Mouse (Mus musculus) neural tube, embryonic 14.5 days (tissue): ENCODE measurements around the gene Smtn. TPM values are rescaled to one million over a fixed set of nuclear protein-coding genes. Genes with fewer than 3 reads are reported as not detected.

ENCODE experiments used
- ATAC-seq: fragments of 200-750 bp; cut with Nextera tagmentation; 2 replicates; pipeline ENCODE4 v1.8.0; 2017; ENCODE audit warnings: low read depth, mild to moderate bottlenecking, moderate TSS enrichment, moderate library complexity
- H3K27ac ChIP-seq: fragments of 300-500 bp; sonication (generic); 2 replicates; pipeline ENCODE4 v1.5.1; 2014; ENCODE audit warnings: low read depth, mild to moderate bottlenecking, control low read depth, low read length, moderate library complexity, mixed read lengths
- H3K27me3 ChIP-seq: fragments of 300-500 bp; sonication (generic); 2 replicates; pipeline ENCODE4 v1.6.1; 2014; ENCODE audit warnings: low read length; ENCODE audit not compliant: control insufficient read depth, insufficient read depth
- H3K36me3 ChIP-seq: fragments of 300-500 bp; sonication (generic); 2 replicates; pipeline ENCODE4 v1.6.1; 2014; ENCODE audit warnings: low read length, mixed read lengths; ENCODE audit not compliant: control insufficient read depth, insufficient read depth
- H3K4me1 ChIP-seq: fragments of 300-500 bp; sonication (generic); 2 replicates; pipeline ENCODE4 v1.6.1; 2014; ENCODE audit warnings: low read length; ENCODE audit not compliant: control insufficient read depth, insufficient read depth
- H3K4me2 ChIP-seq: fragments of 300-500 bp; sonication (generic); 2 replicates; pipeline ENCODE4 v1.6.1; 2014; ENCODE audit warnings: mild to moderate bottlenecking, low read depth, low read length, control low read depth
- H3K4me3 ChIP-seq: fragments of 300-500 bp; sonication (generic); 2 replicates; pipeline ENCODE4 v1.5.1; 2014; ENCODE audit warnings: low read depth, low read length, control low read depth, mixed read lengths
- H3K9ac ChIP-seq: fragments of 300-500 bp; sonication (generic); replicated peaks from 2 replicates; pipeline ENCODE4 v1.6.1; 2014; ENCODE audit warnings: low read depth, mild to moderate bottlenecking, control low read depth, low read length, mixed read lengths
- H3K9me3 ChIP-seq: fragments of 300-500 bp; sonication (generic); 2 replicates; pipeline ENCODE4 v1.6.1; 2016; ENCODE audit warnings: low read length; ENCODE audit not compliant: control insufficient read depth
- WGBS: fragments of 180-500 bp; shearing (Covaris S2); extraction: QIAGEN DNeasy Blood & Tissue Kit; methylation state at CpG from one replicate; pipeline ENCODE4 v1.1.7; 2014; 5-methylcytosine and 5-hydroxymethylcytosine counted together
- polyA plus RNA-seq: library from polyadenylated mRNA; unstranded; fragments of >200 nt; fragmentation: Nextera tagmentation; extraction: Ambion mirVana; gene quantifications from 2 replicates; pipeline ENCODE4 v1.2.1, GENCODE M21; 2014

Gene Smtn
- polyA plus RNA-seq, 1 experiment from 2014 or later: 7.8 TPM

DNA sequence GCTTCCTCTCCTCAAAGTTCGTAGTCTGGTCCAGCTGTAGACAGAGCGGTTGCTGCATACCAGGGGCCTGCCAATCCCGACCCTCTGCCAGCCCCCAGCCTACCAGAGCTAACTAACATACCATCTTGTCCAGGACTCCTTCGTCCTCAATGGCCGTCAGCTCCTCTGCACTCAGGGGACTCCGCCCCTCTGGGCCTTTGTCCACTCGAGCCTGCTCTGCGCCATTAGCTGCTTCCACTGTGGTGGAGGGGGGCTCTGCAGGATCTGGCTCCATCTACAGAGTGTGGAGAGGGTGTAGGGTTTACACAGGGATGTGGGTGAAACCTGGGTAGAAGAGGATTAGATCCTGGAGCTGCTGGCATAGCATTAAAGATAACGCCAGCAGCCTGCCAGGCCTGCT, 14.2 kb downstream of the Smtn start:
- Histone ChIP-seq H3K27me3 (no peaks in the 10 kb centered on the region), H3K9ac (no peak overlapping the region), H3K4me1 (no peaks in the 10 kb centered on the region), H3K27ac (no peak overlapping the region), H3K4me3 (no peak overlapping the region), H3K9me3 (no peaks in the 10 kb centered on the region), H3K36me3 (no peaks in the 10 kb centered on the region), H3K4me2 (no peak overlapping the region)
- ATAC-seq: no peak
- WGBS: 77% methylated on average over 9 of the region's 9 CpGs

DNA sequence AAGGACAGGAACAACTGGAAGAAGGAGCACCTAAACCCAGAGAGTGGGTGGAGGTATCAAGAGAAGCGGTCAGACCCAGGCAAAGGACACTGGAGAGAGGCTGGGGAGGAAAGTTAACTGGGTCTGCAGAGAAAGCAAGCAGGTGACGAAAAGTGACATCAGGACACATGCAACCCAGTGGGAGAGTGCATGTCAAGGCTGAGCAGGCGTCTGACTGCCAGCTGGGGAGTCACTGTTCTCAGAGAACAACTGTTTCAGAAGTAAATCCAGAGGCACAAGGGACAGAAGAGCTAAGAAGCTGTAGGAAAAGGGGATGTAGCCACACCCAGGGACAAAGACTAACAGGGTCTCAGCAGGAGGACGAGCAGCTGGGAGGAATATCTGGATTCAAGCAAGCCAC, 14.9 kb downstream of the Smtn start:
- H3K27me3 ChIP-seq: no peaks in the 10 kb centered on the region
- no peak overlapping the region for H3K9ac ChIP-seq
- no peak overlapping the region for H3K27ac ChIP-seq
- no peaks in the 10 kb centered on the region for H3K4me1 ChIP-seq
- no peak overlapping the region for H3K4me2 ChIP-seq
- WGBS: 84% methylated on average over 4 of the region's 4 CpGs
- H3K4me3 ChIP-seq: no peak overlapping the region
- H3K36me3 ChIP-seq: no peaks in the 10 kb centered on the region
- no peaks in the 10 kb centered on the region for H3K9me3 ChIP-seq
- no peak for ATAC-seq

DNA sequence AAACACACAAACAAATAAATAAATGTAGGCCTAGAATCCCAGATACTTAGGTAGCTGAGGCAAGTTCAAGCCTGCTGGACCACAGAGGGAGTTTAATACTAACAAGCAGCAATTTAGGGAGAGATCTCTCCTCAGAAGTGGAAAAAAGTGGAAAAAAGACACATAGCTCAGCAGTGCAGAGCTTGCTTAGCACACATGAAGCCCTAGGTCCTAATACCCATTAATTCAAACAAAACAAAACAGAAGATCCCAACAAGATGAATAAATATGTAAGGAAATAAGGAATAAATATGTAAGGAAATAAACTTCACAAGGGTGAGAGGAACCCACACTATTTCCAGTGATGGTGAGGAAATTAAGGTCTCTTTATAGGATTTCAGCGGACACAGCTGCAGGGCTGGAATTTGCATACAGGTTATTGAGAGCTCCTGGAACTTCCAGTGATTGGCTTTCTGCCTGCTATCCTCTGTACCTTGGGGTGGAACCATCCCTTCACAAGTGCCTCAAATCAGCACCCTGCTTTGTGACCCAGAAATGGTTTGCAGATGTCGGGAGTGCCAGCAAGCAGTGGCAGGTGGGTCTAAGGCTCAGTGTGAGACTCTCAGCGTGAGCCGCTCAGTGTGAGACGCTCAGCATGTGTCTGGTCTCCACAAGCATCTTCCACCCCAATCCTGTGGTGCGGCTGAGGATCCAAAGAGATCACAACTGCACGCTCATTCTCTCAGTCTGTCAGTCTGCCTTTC, 16.4 kb downstream of the Smtn start:
- no peaks in the 10 kb centered on the region for H3K9me3 ChIP-seq
- ATAC-seq: no peak
- H3K36me3 ChIP-seq: no peaks in the 10 kb centered on the region
- H3K4me3 ChIP-seq: no peak overlapping the region
- H3K4me1 ChIP-seq: no peaks in the 10 kb centered on the region
- no peaks in the 10 kb centered on the region for H3K27me3 ChIP-seq
- H3K27ac ChIP-seq: no peak overlapping the region
- 79% methylated on average over 7 of the region's 7 CpGs for WGBS
- H3K9ac ChIP-seq: no peak overlapping the region
- H3K4me2 ChIP-seq: no peak overlapping the region

DNA sequence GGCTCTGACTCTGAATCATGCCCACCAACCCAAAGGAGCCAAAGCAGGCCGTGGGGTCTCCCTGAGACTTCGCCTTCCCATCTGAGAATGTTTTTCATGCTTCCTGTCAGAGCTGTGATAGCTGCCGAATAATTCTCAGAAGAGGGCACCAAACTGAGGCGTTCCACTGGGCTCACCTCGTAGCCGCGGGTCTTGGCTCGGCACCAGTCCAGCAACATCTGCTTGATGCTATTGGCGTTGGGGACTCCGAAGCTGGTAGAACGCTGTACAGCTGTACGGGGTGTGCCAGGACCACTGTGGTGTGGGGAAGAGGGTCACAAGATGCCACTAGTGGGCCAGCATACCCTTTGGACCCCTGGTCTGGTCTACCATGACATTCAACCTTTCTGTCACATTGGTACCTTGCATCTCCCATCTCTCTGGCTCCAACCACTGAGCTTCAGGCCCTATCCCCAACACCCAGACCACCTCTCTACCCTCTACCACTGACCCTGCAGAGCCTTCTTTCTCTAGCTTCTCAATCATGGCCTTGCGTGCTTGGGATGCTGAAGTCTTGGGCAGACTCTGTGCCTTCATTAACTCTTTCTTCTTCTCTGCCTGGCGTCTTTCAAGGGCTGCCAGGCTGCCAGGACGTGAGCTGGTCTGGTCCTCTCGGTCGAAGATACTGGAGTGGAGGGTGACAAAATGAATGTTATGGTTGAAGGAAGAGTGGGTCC, 18.0 kb downstream of the Smtn start:
- ATAC-seq: no peak
- H3K4me1 ChIP-seq: 0 out of 2 replicates have a peak, but pooled peaks cover 4% of the 10 kb centered on the region
- H3K9me3 ChIP-seq: no peaks in the 10 kb centered on the region
- no peak overlapping the region for H3K27ac ChIP-seq
- peaks cover 4% of the 10 kb centered on the region; the same call in 1 of the 2 replicates for H3K27me3 ChIP-seq
- H3K9ac ChIP-seq: no peak overlapping the region
- H3K4me2 ChIP-seq: no peak overlapping the region
- no peaks in the 10 kb centered on the region for H3K36me3 ChIP-seq
- 96% methylated on average over 17 of the region's 17 CpGs for WGBS
- no peak overlapping the region for H3K4me3 ChIP-seq

DNA sequence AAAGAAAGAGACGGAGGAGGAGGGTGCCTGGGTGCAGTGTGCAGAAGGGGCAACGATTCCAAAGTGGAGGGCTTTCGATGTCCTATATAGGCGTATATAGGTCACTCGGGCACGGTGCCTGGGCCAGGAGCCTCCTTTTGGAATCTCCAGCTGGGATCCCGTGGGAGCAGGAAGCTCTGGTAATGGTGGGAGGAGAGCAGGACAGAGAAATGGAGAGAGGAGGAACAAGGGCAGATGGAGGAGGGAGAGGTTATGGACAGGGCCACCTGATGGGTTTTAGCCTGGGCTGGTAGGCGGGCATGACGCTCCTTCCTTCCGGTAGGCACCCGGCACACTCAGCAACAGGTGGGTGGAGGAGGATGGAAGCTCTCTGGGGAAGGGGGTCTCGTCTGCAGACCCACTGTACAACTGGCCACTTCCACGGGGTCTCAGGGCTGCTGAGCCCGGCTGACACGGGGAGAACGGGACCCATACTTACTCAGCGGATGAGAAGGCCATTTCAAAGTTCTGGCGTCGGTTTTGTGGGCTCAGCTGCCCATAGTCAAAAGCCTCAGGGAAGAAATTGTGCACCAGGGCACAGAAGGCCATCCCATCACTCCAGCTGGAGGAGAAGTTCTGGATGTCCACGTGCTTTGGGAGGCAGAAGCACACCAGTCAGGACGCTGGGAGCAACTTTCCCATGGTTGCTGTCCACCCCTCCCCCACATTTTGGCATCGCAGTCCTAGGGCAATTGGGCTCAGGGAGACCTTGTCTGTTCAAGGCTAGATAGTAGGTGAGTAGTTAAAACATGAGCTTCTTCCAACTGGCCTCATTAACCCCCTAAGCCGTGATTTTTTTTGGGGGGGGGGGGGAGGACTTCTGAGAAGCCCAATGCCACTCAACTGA, 18.8 kb downstream of the Smtn start:
- H3K27me3 ChIP-seq: peaks cover 4% of the 10 kb centered on the region
- no peaks in the 10 kb centered on the region for H3K9me3 ChIP-seq
- no peak overlapping the region for H3K4me3 ChIP-seq
- H3K4me2 ChIP-seq: no peak overlapping the region
- no peak overlapping the region for H3K27ac ChIP-seq
- 87% methylated on average over 23 of the region's 23 CpGs for WGBS
- no peak for ATAC-seq
- peaks cover 9% of the 10 kb centered on the region; the same call in 1 of the 2 replicates for H3K4me1 ChIP-seq
- H3K36me3 ChIP-seq: no peaks in the 10 kb centered on the region
- no peak overlapping the region for H3K9ac ChIP-seq

DNA sequence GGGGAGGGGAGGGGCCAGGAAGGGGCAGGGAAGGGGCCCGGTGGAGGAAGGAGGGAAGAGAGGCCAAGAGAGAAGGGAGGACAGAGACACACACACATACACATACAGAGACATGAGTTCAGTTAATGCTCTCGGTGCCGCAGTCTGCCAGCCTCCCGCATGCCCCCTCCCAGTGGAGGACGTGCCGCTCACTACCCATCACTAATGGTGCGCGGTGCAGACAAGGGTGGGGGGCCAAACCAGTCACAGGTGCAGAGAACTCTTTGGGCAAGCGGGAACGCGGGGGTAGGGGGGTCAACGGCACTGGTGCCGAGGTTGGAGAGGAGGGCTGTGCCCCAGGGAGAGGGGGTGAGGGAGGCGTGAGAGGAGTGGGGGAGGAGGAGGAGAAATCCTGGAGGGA, 19.5 kb downstream of the Smtn start:
- ATAC-seq: no peak
- no peak overlapping the region for H3K4me2 ChIP-seq
- H3K27ac ChIP-seq: no peak overlapping the region
- WGBS: 81% methylated on average over 14 of the region's 14 CpGs
- peaks cover 4% of the 10 kb centered on the region for H3K27me3 ChIP-seq
- H3K36me3 ChIP-seq: no peaks in the 10 kb centered on the region
- peaks cover 9% of the 10 kb centered on the region; the same call in 1 of the 2 replicates for H3K4me1 ChIP-seq
- H3K9ac ChIP-seq: no peak overlapping the region
- H3K4me3 ChIP-seq: no peak overlapping the region
- no peaks in the 10 kb centered on the region for H3K9me3 ChIP-seq

DNA sequence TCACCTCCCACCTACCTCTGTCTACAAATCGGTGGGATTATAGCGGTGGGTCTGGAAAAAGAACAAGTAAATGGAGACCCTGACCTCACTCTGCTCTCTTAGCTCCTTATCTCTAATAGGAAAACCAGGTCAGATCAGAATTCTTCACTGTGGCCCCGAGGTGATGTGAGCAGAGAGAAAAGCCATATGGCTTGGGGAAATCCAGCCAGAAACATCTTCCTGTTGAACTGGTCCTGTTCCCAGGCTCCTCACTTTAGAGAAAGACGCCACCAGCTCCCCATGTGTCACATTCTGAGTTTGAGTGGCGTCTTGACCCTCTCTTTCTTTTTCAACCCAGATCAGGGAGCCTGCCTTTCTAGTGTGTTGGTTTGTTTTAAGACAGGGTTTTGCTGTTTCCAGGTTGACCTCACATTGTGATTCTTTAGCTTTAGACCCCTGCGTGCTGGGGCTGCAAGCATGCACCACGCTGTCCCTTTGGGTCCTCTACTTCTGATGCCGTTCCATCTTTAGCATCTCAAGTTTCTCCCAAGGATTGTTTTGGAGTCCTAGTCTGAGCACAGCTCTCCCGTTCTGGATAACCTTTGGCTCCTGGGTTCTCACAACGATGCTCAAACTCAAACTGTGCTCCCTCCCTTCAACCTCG, 20.5 kb downstream of the Smtn start:
- Histone ChIP-seq H3K4me3 (no peak overlapping the region), H3K4me1 (peaks cover 16% of the 10 kb centered on the region; the same call in 1 of the 2 replicates), H3K27me3 (peaks cover 9% of the 10 kb centered on the region), H3K4me2 (no peak overlapping the region), H3K36me3 (no peaks in the 10 kb centered on the region), H3K9me3 (no peaks in the 10 kb centered on the region), H3K27ac (no peak overlapping the region), H3K9ac (no peak overlapping the region)
- WGBS: 87% methylated on average over 11 of the region's 11 CpGs
- ATAC-seq: no peak

DNA sequence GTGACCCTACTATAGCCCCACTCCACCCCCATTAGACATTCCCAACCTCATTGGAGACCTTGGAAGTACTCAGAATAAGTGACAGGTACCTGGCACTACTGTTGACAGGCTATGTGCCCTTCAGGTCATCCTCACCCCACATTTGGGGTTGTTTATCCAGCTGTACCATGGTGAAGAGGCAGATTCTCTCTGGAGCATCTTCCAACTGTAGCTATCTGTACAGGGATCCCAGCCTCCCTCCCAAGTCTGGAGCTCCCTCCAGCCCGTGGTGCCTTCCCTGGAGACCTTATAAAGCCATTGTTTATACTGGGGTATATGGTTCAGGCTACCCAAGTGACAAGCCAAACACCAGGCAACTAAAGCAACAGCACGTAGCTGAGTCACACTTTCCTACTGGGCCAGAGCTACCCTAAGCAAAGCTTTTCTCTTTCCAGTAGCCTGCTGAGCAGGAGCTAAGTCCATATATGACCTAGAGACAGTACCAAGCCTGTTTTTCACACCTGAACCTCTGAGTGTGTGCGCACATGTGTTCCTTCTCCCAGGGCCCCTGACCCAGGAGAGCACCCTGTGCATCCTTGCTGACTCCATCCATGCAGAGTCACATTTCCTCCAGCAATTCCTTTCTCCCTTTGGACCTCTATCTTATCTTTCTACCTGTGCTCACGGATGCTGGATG, 21.2 kb downstream of the Smtn start:
- Histone ChIP-seq H3K9ac (no peak overlapping the region), H3K36me3 (no peaks in the 10 kb centered on the region), H3K4me1 (peaks cover 19% of the 10 kb centered on the region; the same call in 1 of the 2 replicates), H3K4me3 (no peak overlapping the region), H3K4me2 (no peak overlapping the region), H3K27me3 (peaks cover 9% of the 10 kb centered on the region), H3K9me3 (no peaks in the 10 kb centered on the region), H3K27ac (no peak overlapping the region)
- no peak for ATAC-seq
- 77% methylated on average over 4 of the region's 4 CpGs for WGBS
